Mouse (Mus musculus) myocyte (in vitro differentiated cells): Measurements from ENCODE around the gene Cadps. TPM values are rescaled to one million over a fixed set of nuclear protein-coding genes. Genes with fewer than 3 reads are reported as not detected.

Experiments used
- H3K27me3 ChIP-seq: one replicate; pipeline ENCODE4 v1.6.1; 2011; ENCODE audit not compliant: control insufficient read depth, insufficient read depth, insufficient read length
- H3K36me3 ChIP-seq: one replicate; pipeline ENCODE4 v1.6.1; 2011; ENCODE audit not compliant: control insufficient read depth, insufficient read depth
- H3K4me2 ChIP-seq: one replicate; pipeline ENCODE4 v1.6.1; 2011; ENCODE audit warnings: low read depth, control low read depth
- H3K4me3 ChIP-seq: one replicate; pipeline ENCODE4 v1.5.1; 2011; ENCODE audit warnings: mild to moderate bottlenecking, control low read depth, moderate library complexity
- H3K79me2 ChIP-seq: one replicate; pipeline ENCODE4 v1.6.1; 2011; ENCODE audit not compliant: control insufficient read depth, insufficient read depth
- H3ac ChIP-seq: one replicate; pipeline ENCODE4 v1.6.1; 2011; ENCODE audit not compliant: control insufficient read depth, insufficient read length
- CEBPB ChIP-seq: IDR thresholded peaks from 2 replicates; pipeline ENCODE4 v1.6.1; 2011; ENCODE audit warnings: mild to moderate bottlenecking, moderate library complexity; ENCODE audit not compliant: poor library complexity, insufficient read depth, severe bottlenecking
- E2F4 ChIP-seq: IDR thresholded peaks from one replicate; pipeline ENCODE4 v1.6.1; 2011; ENCODE audit warnings: mild to moderate bottlenecking, control low read depth, moderate library complexity; ENCODE audit not compliant: insufficient read depth
- MAX ChIP-seq: IDR thresholded peaks from one replicate; pipeline ENCODE4 v1.6.1; 2011; ENCODE audit warnings: low read depth, mild to moderate bottlenecking, control low read depth
- MYOD1 ChIP-seq, 3 experiments: IDR thresholded peaks; one replicate each; pipeline ENCODE4 v1.6.1; 2011; ENCODE audit warnings: control low read depth in 2 of 3, low read depth in 2 of 3, mild to moderate bottlenecking in 2 of 3, moderate library complexity in 1 of 3; ENCODE audit not compliant: insufficient read length in 2 of 3, control insufficient read depth in 1 of 3
- MYOG ChIP-seq, 3 experiments: IDR thresholded peaks; one replicate each; pipeline ENCODE4 v1.6.1; 2011; ENCODE audit warnings: control low read depth in 2 of 3, low read depth in 2 of 3, mild to moderate bottlenecking in 2 of 3; ENCODE audit not compliant: insufficient read length in 2 of 3, control insufficient read depth in 1 of 3, insufficient read depth in 1 of 3
- POLR2A ChIP-seq: IDR thresholded peaks from one replicate; pipeline ENCODE4 v1.6.1; 2011; ENCODE audit warnings: low read depth, mild to moderate bottlenecking, control low read depth, moderate library complexity; ENCODE audit not compliant: insufficient read length
- POLR2AphosphoS2 ChIP-seq: IDR thresholded peaks from one replicate; pipeline ENCODE4 v1.6.1; 2011; ENCODE audit warnings: low read depth, control low read depth; ENCODE audit not compliant: insufficient read length
- REST ChIP-seq: IDR thresholded peaks from one replicate; pipeline ENCODE4 v1.6.1; 2011; ENCODE audit warnings: mild to moderate bottlenecking, control low read depth, moderate library complexity; ENCODE audit not compliant: insufficient read depth, insufficient read length
- SRF ChIP-seq: IDR thresholded peaks from one replicate; pipeline ENCODE4 v1.6.1; 2011; ENCODE audit warnings: low read depth; ENCODE audit not compliant: control insufficient read depth, insufficient read length
- TCF12 ChIP-seq: IDR thresholded peaks from one replicate; pipeline ENCODE4 v1.6.1; 2011; ENCODE audit warnings: mild to moderate bottlenecking, control low read depth; ENCODE audit not compliant: poor library complexity, insufficient read depth, severe bottlenecking
- TCF3 ChIP-seq: IDR thresholded peaks from one replicate; pipeline ENCODE4 v1.6.1; 2011; ENCODE audit warnings: low read depth, control low read depth; ENCODE audit not compliant: insufficient read length
- USF1 ChIP-seq: IDR thresholded peaks from one replicate; pipeline ENCODE4 v1.6.1; 2011; ENCODE audit warnings: low read depth, mild to moderate bottlenecking, control low read depth, moderate library complexity
- polyA plus RNA-seq: library from polyadenylated mRNA; unstranded; fragments of >200 nt; fragmentation: generic; extraction: Trizol; gene quantifications from one replicate; pipeline ENCODE4 v1.2.1, GENCODE M21; 2012; ENCODE audit warnings: missing spikeins

Cadps gene
- polyA plus RNA-seq, 1 experiment = not detected

- no peak overlapping the region for H3ac ChIP-seq
- H3K4me3 ChIP-seq = no peak overlapping the region
- H3K4me2 ChIP-seq = no peak overlapping the region
- H3K79me2 ChIP-seq = no peaks in the 10 kb centered on the region
- no peaks in the 10 kb centered on the region for H3K36me3 ChIP-seq
- TF ChIP-seq SRF (no peak), USF1 (no peak), TCF3 (no peak), MAX (no peak), MYOG (IDR thresholded peaks at IDR 0.05; ENCODE audit: control insufficient read depth in 1 of 3, insufficient read depth in 1 of 3, insufficient read length in 2 of 3, low read depth in 2 of 3) (no peak), POLR2AphosphoS2 (no peak)
- H3K27me3 ChIP-seq = no peaks in the 10 kb centered on the region
Measured at GRCm38 (mm10) chr14:12404724-12405123, 418.2 kb downstream of the Cadps start.

GRCm38 (mm10) chr14:12404052-12404451, 418.8 kb downstream of the Cadps start:
- H3ac ChIP-seq = no peak overlapping the region
- H3K36me3 ChIP-seq = no peaks in the 10 kb centered on the region
- no peak overlapping the region for H3K4me2 ChIP-seq
- H3K4me3 ChIP-seq = no peak overlapping the region
- H3K79me2 ChIP-seq = no peaks in the 10 kb centered on the region
- TF ChIP-seq REST (no peak), E2F4 (no peak), USF1 (no peak), CEBPB (no peak), MYOG (IDR thresholded peaks at IDR 0.05; ENCODE audit: control insufficient read depth in 1 of 3, insufficient read depth in 1 of 3, insufficient read length in 2 of 3, low read depth in 2 of 3) (no peak), POLR2AphosphoS2 (no peak), SRF (no peak), MYOD1 (IDR thresholded peaks at IDR 0.05; ENCODE audit: control insufficient read depth in 1 of 3, insufficient read length in 2 of 3, low read depth in 2 of 3) (no peak), POLR2A (no peak), TCF12 (no peak), TCF3 (no peak), MAX (no peak)
- no peaks in the 10 kb centered on the region for H3K27me3 ChIP-seq

- TF ChIP-seq E2F4 (no peak), MYOD1 (IDR thresholded peaks at IDR 0.05; ENCODE audit: control insufficient read depth in 1 of 3, insufficient read length in 2 of 3, low read depth in 2 of 3) (no peak), USF1 (no peak)
- H3K4me3 ChIP-seq = no peak overlapping the region
- H3K27me3 ChIP-seq = no peaks in the 10 kb centered on the region
- H3K79me2 ChIP-seq = no peaks in the 10 kb centered on the region
- H3ac ChIP-seq = no peak overlapping the region
- no peak overlapping the region for H3K4me2 ChIP-seq
- no peaks in the 10 kb centered on the region for H3K36me3 ChIP-seq
Measured at GRCm38 (mm10) chr14:12400116-12400515, 422.8 kb downstream of the Cadps start.

- Histone ChIP-seq H3K4me2 (no peak overlapping the region), H3K4me3 (no peak overlapping the region), H3K79me2 (no peaks in the 10 kb centered on the region), H3K27me3 (no peaks in the 10 kb centered on the region), H3ac (no peak overlapping the region), H3K36me3 (no peaks in the 10 kb centered on the region)
- TF ChIP-seq REST (no peak), TCF3 (no peak), USF1 (no peak), MYOG (IDR thresholded peaks at IDR 0.05; ENCODE audit: control insufficient read depth in 1 of 3, insufficient read depth in 1 of 3, insufficient read length in 2 of 3, low read depth in 2 of 3) (no peak), POLR2AphosphoS2 (no peak), SRF (no peak), E2F4 (no peak), MAX (no peak), TCF12 (no peak), POLR2A (no peak), CEBPB (no peak), MYOD1 (IDR thresholded peaks at IDR 0.05; ENCODE audit: control insufficient read depth in 1 of 3, insufficient read length in 2 of 3, low read depth in 2 of 3) (no peak)
Measured at GRCm38 (mm10) chr14:12397561-12397960, 425.3 kb downstream of the Cadps start.

GRCm38 (mm10) chr14:12394318-12394717, 428.6 kb downstream of the Cadps start:
- no peaks in the 10 kb centered on the region for H3K79me2 ChIP-seq
- TF ChIP-seq POLR2A = no peak
- no peak for TF ChIP-seq TCF12
- TF ChIP-seq REST = no peak
- no peak for TF ChIP-seq CEBPB
- TF ChIP-seq MYOG (IDR thresholded peaks at IDR 0.05; ENCODE audit: control insufficient read depth in 1 of 3, insufficient read depth in 1 of 3, insufficient read length in 2 of 3, low read depth in 2 of 3) = no peak
- no peak for TF ChIP-seq USF1
- TF ChIP-seq TCF3 = no peak
- no peak for TF ChIP-seq MYOD1 (IDR thresholded peaks at IDR 0.05; ENCODE audit: control insufficient read depth in 1 of 3, insufficient read length in 2 of 3, low read depth in 2 of 3)
- H3K36me3 ChIP-seq = no peaks in the 10 kb centered on the region
- no peak overlapping the region for H3K4me2 ChIP-seq
- H3ac ChIP-seq = no peak overlapping the region
- H3K4me3 ChIP-seq = no peak overlapping the region
- H3K27me3 ChIP-seq = no peaks in the 10 kb centered on the region
